Mouse (Mus musculus): ENCODE data around the gene 6430548M08Rik. TPM values are rescaled to one million over a fixed set of nuclear protein-coding genes. Genes with fewer than 3 reads are reported as not detected.

Gene 6430548M08Rik
- polyA plus RNA-seq, 1 experiment from 2014 or later: 3.7 TPM

- no peak for ATAC-seq (ENCODE audit: insufficient number of reproducible peaks, insufficient read depth, low FRiP score, low TSS enrichment, low read depth)
Measured at GRCm38 (mm10) chr8:120186454-120186853, 72.5 kb downstream of the 6430548M08Rik start.

GRCm38 (mm10) chr8:120188510-120188909 is 74.6 kb downstream of the 6430548M08Rik start:
- H3K4me1 ChIP-seq: peaks cover 51% of the 10 kb centered on the region
- no peak overlapping the region for H3K4me2 ChIP-seq
- H3K27me3 ChIP-seq: no peaks in the 10 kb centered on the region
- WGBS: 78% methylated on average over 6 of the region's 6 CpGs
- H3K27ac ChIP-seq: no peak overlapping the region
- H3K9me3 ChIP-seq: no peaks in the 10 kb centered on the region
- no peaks in the 10 kb centered on the region for H3K36me3 ChIP-seq
- no peak overlapping the region for H3K4me3 ChIP-seq
- no peak for ATAC-seq (ENCODE audit: insufficient number of reproducible peaks, insufficient read depth, low FRiP score, low TSS enrichment, low read depth)
- H3K9ac ChIP-seq: no peak overlapping the region

More at GRCm38 (mm10) chr8:120186454-120186853, 72.5 kb downstream of the 6430548M08Rik start:
- no peak overlapping the region for H3K27ac ChIP-seq
- 74% methylated on average over 8 of the region's 8 CpGs for WGBS
- H3K4me2 ChIP-seq: no peak overlapping the region
- no peak overlapping the region; the same call in 1 of the 2 replicates for H3K9ac ChIP-seq
- H3K27me3 ChIP-seq: no peaks in the 10 kb centered on the region
- H3K4me1 ChIP-seq: peaks cover 44% of the 10 kb centered on the region
- no peak overlapping the region for H3K4me3 ChIP-seq
- no peaks in the 10 kb centered on the region for H3K36me3 ChIP-seq
- no peaks in the 10 kb centered on the region for H3K9me3 ChIP-seq

DNA sequence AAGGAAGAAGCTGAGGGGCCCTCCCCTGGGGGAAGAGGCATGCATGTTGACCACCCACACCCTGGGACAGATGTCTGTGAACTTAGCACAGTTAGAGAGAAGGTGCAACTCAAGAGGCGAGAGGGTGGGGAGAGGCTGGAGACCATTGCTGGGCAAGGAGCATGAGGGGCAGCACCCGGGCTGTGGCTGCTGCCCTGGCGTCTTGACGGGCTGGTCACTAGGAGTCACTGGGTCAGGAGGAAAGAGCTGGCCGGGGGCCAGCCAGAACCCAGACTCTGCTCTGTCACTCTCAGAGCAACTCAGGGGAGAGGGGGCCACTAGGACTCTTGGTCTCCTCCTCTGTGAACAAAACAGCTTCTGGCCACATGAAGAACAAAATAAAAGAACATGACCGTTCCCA is 75.5 kb downstream of the 6430548M08Rik start:
- H3K9me3 ChIP-seq: no peaks in the 10 kb centered on the region
- H3K4me1 ChIP-seq: peaks cover 46% of the 10 kb centered on the region
- no peak overlapping the region for H3K4me3 ChIP-seq
- WGBS: 74% methylated on average over 6 of the region's 6 CpGs
- no peak overlapping the region for H3K9ac ChIP-seq
- H3K27ac ChIP-seq: no peak overlapping the region; the same call in 1 of the 2 replicates
- no peaks in the 10 kb centered on the region for H3K36me3 ChIP-seq
- ATAC-seq (ENCODE audit: insufficient number of reproducible peaks, insufficient read depth, low FRiP score, low TSS enrichment, low read depth): no peak
- no peaks in the 10 kb centered on the region for H3K27me3 ChIP-seq
- no peak overlapping the region for H3K4me2 ChIP-seq

GRCm38 (mm10) chr8:120190107-120190809 is 76.3 kb downstream of the 6430548M08Rik start:
- Histone ChIP-seq H3K4me1 (peaks cover 38% of the 10 kb centered on the region), H3K9me3 (no peaks in the 10 kb centered on the region), H3K4me2 (no peak overlapping the region), H3K4me3 (no peak overlapping the region), H3K9ac (no peak overlapping the region), H3K27ac (no peak overlapping the region; the same call in none of the 2 replicates), H3K36me3 (no peaks in the 10 kb centered on the region), H3K27me3 (no peaks in the 10 kb centered on the region)
- 82% methylated on average over 17 of the region's 17 CpGs for whole genome bisulfite sequencing
- ATAC-seq (ENCODE audit: insufficient number of reproducible peaks, insufficient read depth, low FRiP score, low TSS enrichment, low read depth): no peak

- ATAC-seq (ENCODE audit: insufficient number of reproducible peaks, insufficient read depth, low FRiP score, low TSS enrichment, low read depth): peak; percentile 71
- Histone ChIP-seq H3K9me3 (no peaks in the 10 kb centered on the region), H3K4me3 (peak overlapping the region; percentile 25), H3K4me1 (peaks cover 32% of the 10 kb centered on the region), H3K9ac (peak overlapping the region; percentile 46), H3K27me3 (no peaks in the 10 kb centered on the region), H3K27ac (peak overlapping the region; percentile 82), H3K36me3 (no peaks in the 10 kb centered on the region), H3K4me2 (peak overlapping the region; percentile 54)
- WGBS: 35% methylated on average over 19 of the region's 20 CpGs
Measured at GRCm38 (mm10) chr8:120190810-120191413, 77.0 kb downstream of the 6430548M08Rik start.

- no peak for ATAC-seq (ENCODE audit: insufficient number of reproducible peaks, insufficient read depth, low FRiP score, low TSS enrichment, low read depth)
- no peaks in the 10 kb centered on the region for H3K9me3 ChIP-seq
- no peaks in the 10 kb centered on the region for H3K36me3 ChIP-seq
- no peak overlapping the region for H3K4me3 ChIP-seq
- no peaks in the 10 kb centered on the region for H3K27me3 ChIP-seq
- peak overlapping the region; percentile 46; the same call in 1 of the 2 replicates for H3K9ac ChIP-seq
- H3K27ac ChIP-seq: peak overlapping the region; percentile 82
- peaks cover 24% of the 10 kb centered on the region for H3K4me1 ChIP-seq
- WGBS: 64% methylated on average over 5 of the region's 5 CpGs
- peak overlapping the region; percentile 54 for H3K4me2 ChIP-seq
Measured at GRCm38 (mm10) chr8:120191633-120192032, 77.7 kb downstream of the 6430548M08Rik start.

DNA sequence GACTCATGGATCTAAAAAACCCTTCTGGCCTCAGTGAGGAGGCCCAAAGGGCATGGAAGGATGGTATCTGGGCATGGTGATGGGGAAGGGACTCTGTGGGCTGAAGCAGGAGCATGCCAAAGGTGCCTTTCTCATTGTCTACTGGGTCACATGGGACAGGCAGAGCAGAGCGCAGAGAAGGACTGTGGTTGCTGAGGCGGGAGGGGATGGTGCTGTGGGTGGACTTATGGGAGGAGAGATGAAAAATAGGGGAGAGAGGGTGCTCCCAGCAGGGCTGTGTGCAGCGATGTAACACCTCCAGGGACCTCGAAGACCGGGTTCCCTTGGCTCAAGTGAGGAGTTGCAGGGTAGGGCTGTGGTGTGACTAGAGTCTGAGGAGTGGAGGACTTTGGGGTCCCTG is 78.2 kb downstream of the 6430548M08Rik start:
- Histone ChIP-seq H3K36me3 (no peaks in the 10 kb centered on the region), H3K27ac (peak overlapping the region; percentile 82; the same call in 1 of the 2 replicates), H3K9me3 (no peaks in the 10 kb centered on the region), H3K27me3 (no peaks in the 10 kb centered on the region), H3K4me1 (peaks cover 22% of the 10 kb centered on the region), H3K4me2 (no peak overlapping the region), H3K4me3 (no peak overlapping the region), H3K9ac (no peak overlapping the region)
- WGBS: 96% methylated on average over 5 of the region's 5 CpGs
- ATAC-seq (ENCODE audit: insufficient number of reproducible peaks, insufficient read depth, low FRiP score, low TSS enrichment, low read depth): no peak

- WGBS: 76% methylated on average over 6 of the region's 6 CpGs
- Histone ChIP-seq H3K9me3 (peaks cover 5% of the 10 kb centered on the region; the same call in 1 of the 2 replicates), H3K27me3 (no peaks in the 10 kb centered on the region), H3K9ac (no peak overlapping the region), H3K36me3 (no peaks in the 10 kb centered on the region), H3K4me1 (peaks cover 11% of the 10 kb centered on the region), H3K27ac (no peak overlapping the region), H3K4me2 (no peak overlapping the region), H3K4me3 (no peak overlapping the region)
- no peak for ATAC-seq (ENCODE audit: insufficient number of reproducible peaks, insufficient read depth, low FRiP score, low TSS enrichment, low read depth)
Measured at GRCm38 (mm10) chr8:120201351-120201750, 87.4 kb downstream of the 6430548M08Rik start.

GRCm38 (mm10) chr8:120202546-120202945 is 88.6 kb downstream of the 6430548M08Rik start:
- Histone ChIP-seq H3K9me3 (peaks cover 5% of the 10 kb centered on the region; the same call in 1 of the 2 replicates), H3K4me2 (no peak overlapping the region), H3K4me3 (no peak overlapping the region), H3K36me3 (no peaks in the 10 kb centered on the region), H3K27me3 (no peaks in the 10 kb centered on the region), H3K4me1 (peaks cover 11% of the 10 kb centered on the region), H3K27ac (no peak overlapping the region), H3K9ac (no peak overlapping the region)
- no peak for ATAC-seq (ENCODE audit: insufficient number of reproducible peaks, insufficient read depth, low FRiP score, low TSS enrichment, low read depth)
- 64% methylated on average over 3 of the region's 3 CpGs for WGBS

DNA sequence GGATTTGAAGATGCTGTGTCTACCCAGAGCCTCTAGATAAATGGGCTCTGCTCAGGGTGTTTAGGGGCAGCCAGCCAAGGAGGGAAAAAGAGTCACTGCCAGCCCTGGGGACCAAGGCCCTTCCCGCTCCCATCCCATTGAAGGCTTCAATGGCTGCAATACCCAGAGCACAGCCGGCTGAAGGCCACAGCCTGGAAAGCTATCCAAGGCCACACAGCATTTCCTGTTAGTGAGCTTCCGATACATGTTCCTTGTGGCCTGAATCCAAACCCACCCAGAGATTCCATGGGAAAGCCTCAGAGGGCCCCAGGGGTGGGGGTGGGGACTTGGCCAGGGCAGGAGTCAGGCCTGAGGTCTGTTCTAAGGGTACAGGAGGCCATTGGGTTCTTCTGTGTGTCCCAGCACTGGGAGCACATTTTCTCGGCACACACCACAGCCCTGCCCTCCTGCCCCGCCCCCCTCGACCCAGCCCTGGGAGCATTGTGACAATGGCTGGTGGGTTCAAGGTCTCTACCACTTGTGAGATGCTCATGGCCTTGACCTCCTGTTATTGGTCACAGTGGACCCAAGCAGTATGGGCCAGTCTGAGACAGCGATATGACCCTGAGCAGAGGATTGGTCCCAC is 90.9 kb downstream of the 6430548M08Rik start:
- H3K27ac ChIP-seq: no peak overlapping the region
- H3K9me3 ChIP-seq: peaks cover under 1% of the 10 kb centered on the region; the same call in 1 of the 2 replicates
- no peaks in the 10 kb centered on the region for H3K36me3 ChIP-seq
- 74% methylated on average over 7 of the region's 7 CpGs for WGBS
- H3K4me3 ChIP-seq: no peak overlapping the region
- H3K9ac ChIP-seq: no peak overlapping the region
- no peak overlapping the region for H3K4me2 ChIP-seq
- H3K27me3 ChIP-seq: no peaks in the 10 kb centered on the region
- H3K4me1 ChIP-seq: peaks cover 17% of the 10 kb centered on the region
- ATAC-seq (ENCODE audit: insufficient number of reproducible peaks, insufficient read depth, low FRiP score, low TSS enrichment, low read depth): no peak

- WGBS: 78% methylated on average over 9 of the region's 9 CpGs
- no peak for ATAC-seq (ENCODE audit: insufficient number of reproducible peaks, insufficient read depth, low FRiP score, low TSS enrichment, low read depth)
- Histone ChIP-seq H3K4me1 (peaks cover 27% of the 10 kb centered on the region), H3K27me3 (no peaks in the 10 kb centered on the region), H3K4me2 (no peak overlapping the region), H3K36me3 (no peaks in the 10 kb centered on the region), H3K27ac (no peak overlapping the region), H3K9ac (no peak overlapping the region), H3K4me3 (no peak overlapping the region), H3K9me3 (no peaks in the 10 kb centered on the region)
Measured at GRCm38 (mm10) chr8:120205916-120206315, 92.0 kb downstream of the 6430548M08Rik start.
